Mouse (Mus musculus) liver, embryonic 16.5 days (tissue): Measurements from ENCODE around the gene Dnah9. TPM values are rescaled to one million over a fixed set of nuclear protein-coding genes. Genes with fewer than 3 reads are reported as not detected.

Experiments used
- ATAC-seq: fragments of 200-750 bp; cut with Nextera tagmentation; 2 replicates; pipeline ENCODE4 v1.8.0; 2017; ENCODE audit warnings: low read depth, mild to moderate bottlenecking, moderate number of reproducible peaks, moderate library complexity
- H3K27ac ChIP-seq: fragments of 300-500 bp; sonication (generic); 2 replicates; pipeline ENCODE4 v1.5.1; 2014; ENCODE audit warnings: mild to moderate bottlenecking, low read length
- H3K27me3 ChIP-seq: fragments of 300-500 bp; sonication (generic); 2 replicates; pipeline ENCODE4 v1.6.1; 2014; ENCODE audit warnings: low read depth, low read length, mixed read lengths; ENCODE audit not compliant: control insufficient read depth, insufficient read depth
- H3K36me3 ChIP-seq: fragments of 300-500 bp; sonication (generic); 2 replicates; pipeline ENCODE4 v1.6.1; 2014; ENCODE audit warnings: mild to moderate bottlenecking; ENCODE audit not compliant: control insufficient read depth, insufficient read depth
- H3K4me1 ChIP-seq: fragments of 300-500 bp; sonication (generic); 2 replicates; pipeline ENCODE4 v1.6.1; 2014; ENCODE audit warnings: low read depth, low read length, mixed read lengths; ENCODE audit not compliant: control insufficient read depth
- H3K4me2 ChIP-seq: fragments of 300-500 bp; sonication (generic); 2 replicates; pipeline ENCODE4 v1.6.1; 2014; ENCODE audit warnings: low read depth, low read length, mixed read lengths
- H3K4me3 ChIP-seq: fragments of 300-500 bp; sonication (generic); 2 replicates; pipeline ENCODE4 v1.5.1; 2014; ENCODE audit warnings: low read depth, mild to moderate bottlenecking, low read length
- H3K9ac ChIP-seq: fragments of 300-500 bp; sonication (generic); 2 replicates; pipeline ENCODE4 v1.6.1; 2014; ENCODE audit warnings: low read depth, low read length
- H3K9me3 ChIP-seq: fragments of 300-500 bp; sonication (generic); replicated peaks from 2 replicates; pipeline ENCODE4 v1.6.1; 2016; ENCODE audit warnings: low read length; ENCODE audit not compliant: control insufficient read depth
- WGBS: fragments of 180-500 bp; shearing (Covaris S2); extraction: QIAGEN DNeasy Blood & Tissue Kit; methylation state at CpG from one replicate; pipeline ENCODE4 v1.1.7; 2014; ENCODE audit not compliant: insufficient replicate concordance; 5-methylcytosine and 5-hydroxymethylcytosine counted together
- polyA plus RNA-seq: library from polyadenylated mRNA; unstranded; fragments of >200 nt; fragmentation: Nextera tagmentation; extraction: Ambion mirVana; gene quantifications from 2 replicates; pipeline ENCODE4 v1.2.1, GENCODE M21; 2015

The Dnah9 gene
- polyA plus RNA-seq, 1 experiment from 2014 or later = 0.01 TPM

DNA sequence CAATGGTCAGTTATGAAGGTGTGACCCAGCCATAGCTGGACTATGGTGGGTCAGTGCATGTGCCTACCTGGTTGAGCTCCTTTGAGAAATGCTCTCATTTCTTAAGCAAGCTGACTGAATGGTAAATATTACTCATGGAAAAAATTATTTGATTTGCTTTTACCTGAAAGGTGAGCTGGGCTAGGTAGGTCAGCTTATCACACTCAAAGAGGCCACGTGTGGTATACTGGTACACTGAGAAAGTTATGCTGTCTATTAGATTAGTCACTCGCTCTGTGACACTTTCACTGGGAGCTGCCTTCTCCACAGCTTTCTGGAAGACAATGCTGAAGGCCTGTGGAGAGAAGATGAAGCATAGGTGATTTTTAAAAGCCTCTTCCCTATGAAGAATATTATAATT is 286.9 kb downstream of the Dnah9 start:
- no peaks in the 10 kb centered on the region for H3K9me3 ChIP-seq
- no peaks in the 10 kb centered on the region for H3K27me3 ChIP-seq
- ATAC-seq = no peak
- no peaks in the 10 kb centered on the region for H3K36me3 ChIP-seq
- H3K4me3 ChIP-seq = no peak overlapping the region
- H3K9ac ChIP-seq = no peak overlapping the region
- 57% methylated on average over 2 of the region's 2 CpGs for WGBS
- H3K4me1 ChIP-seq = no peaks in the 10 kb centered on the region
- no peak overlapping the region for H3K4me2 ChIP-seq
- no peak overlapping the region for H3K27ac ChIP-seq

DNA sequence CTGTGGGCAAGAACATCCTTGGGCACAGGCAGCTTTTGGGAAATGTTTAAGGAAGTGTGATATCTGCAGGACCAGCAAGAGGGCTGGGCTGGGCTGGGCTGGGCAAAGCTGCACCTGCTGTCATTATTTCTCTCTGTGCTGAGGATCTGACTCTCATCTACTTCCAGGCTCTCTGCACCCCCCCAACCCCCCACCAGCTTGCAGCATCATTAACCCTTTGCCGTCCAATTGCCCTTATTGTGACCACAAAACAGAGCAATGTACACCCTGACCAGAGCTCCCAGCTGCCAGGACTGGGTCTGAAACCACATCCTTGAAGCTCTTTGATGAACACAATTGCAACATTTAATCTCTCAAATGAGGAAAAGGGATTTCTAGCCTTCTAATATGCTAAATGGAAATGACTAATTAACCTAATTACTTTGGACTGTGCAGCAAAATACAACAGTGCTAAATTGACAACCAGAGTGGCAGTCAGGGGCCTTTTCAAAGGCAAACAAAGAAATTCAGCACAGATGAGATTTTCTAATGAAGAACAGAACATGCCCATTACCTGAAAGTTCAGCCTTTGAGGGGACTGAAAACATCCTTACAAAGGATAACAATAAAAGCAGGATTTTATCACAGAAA is 291.1 kb downstream of the Dnah9 start:
- H3K36me3 ChIP-seq = no peaks in the 10 kb centered on the region

DNA sequence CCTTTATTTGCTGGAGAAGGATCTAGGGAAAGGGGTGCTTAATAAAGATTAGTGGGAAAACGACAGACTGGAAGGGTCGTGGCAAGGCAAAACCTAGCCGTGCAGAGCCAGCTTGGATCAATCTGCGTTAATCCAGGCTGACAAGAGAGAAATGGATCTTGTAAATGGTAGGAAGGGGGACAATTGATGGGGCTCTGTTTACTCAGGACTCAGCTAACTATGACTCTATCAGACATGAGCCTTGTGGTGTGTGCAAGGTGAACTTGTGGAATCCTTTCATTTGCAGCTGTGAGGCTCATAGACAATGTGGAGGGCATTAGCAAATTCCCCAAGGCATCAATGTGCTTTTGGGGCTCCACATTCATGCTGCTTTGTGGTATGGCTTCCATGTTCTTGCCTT is 306.9 kb downstream of the Dnah9 start:
- Histone ChIP-seq H3K36me3 (no peaks in the 10 kb centered on the region), H3K9ac (no peak overlapping the region), H3K4me1 (no peaks in the 10 kb centered on the region), H3K27me3 (no peaks in the 10 kb centered on the region), H3K9me3 (no peaks in the 10 kb centered on the region), H3K4me3 (no peak overlapping the region), H3K27ac (no peak overlapping the region), H3K4me2 (no peak overlapping the region)
- ATAC-seq = no peak
- 50% methylated on average over 4 of the region's 4 CpGs for WGBS

More for the DNA sequence above, 291.1 kb downstream of the Dnah9 start:
- Histone ChIP-seq H3K4me3 (no peak overlapping the region), H3K9me3 (no peaks in the 10 kb centered on the region), H3K4me2 (no peak overlapping the region), H3K9ac (no peak overlapping the region), H3K4me1 (no peaks in the 10 kb centered on the region), H3K27ac (no peak overlapping the region), H3K27me3 (no peaks in the 10 kb centered on the region)
- WGBS = 56% methylated on average over 1 of the region's 1 CpGs
- no peak for ATAC-seq

DNA sequence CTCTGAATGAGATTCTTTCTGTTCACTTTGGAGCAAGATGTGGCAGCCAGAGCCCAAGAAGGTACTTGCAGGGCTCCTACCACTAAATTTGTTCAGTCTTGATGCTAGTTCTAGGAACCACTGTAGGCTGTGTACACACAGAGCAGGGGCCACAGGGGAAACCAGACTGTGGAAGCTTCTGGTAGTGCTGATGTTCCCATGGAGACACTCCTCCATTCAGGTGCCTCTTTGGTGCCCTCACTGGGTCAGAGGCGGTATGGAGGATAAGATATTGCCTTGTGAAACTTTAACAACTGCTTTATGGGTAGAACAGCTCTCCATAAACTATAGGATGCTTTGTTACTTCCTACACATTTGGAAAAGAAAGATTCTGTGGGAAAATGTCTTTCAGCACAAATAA is 316.3 kb downstream of the Dnah9 start:
- H3K27ac ChIP-seq = no peak overlapping the region
- no peaks in the 10 kb centered on the region for H3K9me3 ChIP-seq
- no peak overlapping the region for H3K4me2 ChIP-seq
- H3K27me3 ChIP-seq = no peaks in the 10 kb centered on the region
- no peak for ATAC-seq
- H3K36me3 ChIP-seq = no peaks in the 10 kb centered on the region
- H3K4me3 ChIP-seq = no peak overlapping the region
- 12% methylated on average over 1 of the region's 1 CpGs for WGBS
- H3K4me1 ChIP-seq = no peaks in the 10 kb centered on the region
- H3K9ac ChIP-seq = no peak overlapping the region

DNA sequence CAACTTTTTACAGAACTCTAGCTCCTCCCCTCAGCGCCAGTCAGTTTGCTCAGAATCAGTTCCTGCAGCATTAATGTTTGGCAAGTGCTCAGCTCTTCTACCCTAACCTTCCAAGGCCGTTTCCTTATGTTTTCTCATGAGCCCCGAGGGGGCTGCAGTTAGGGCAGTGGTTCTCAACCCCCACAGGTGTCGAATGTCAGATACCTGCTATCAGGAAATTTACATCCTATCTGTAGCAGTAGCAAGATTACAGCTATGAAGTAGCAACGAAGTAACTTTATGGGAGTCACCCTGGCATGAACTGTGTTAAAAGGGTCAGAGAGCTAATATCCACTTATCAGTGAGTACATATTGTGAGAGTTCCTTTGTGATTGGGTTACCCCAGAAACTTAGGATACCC is 321.9 kb downstream of the Dnah9 start:
- no peak for ATAC-seq
- 49% methylated on average over 5 of the region's 5 CpGs for WGBS
- Histone ChIP-seq H3K4me3 (no peak overlapping the region), H3K27me3 (no peaks in the 10 kb centered on the region), H3K4me2 (no peak overlapping the region), H3K36me3 (no peaks in the 10 kb centered on the region), H3K4me1 (no peaks in the 10 kb centered on the region), H3K27ac (no peak overlapping the region), H3K9me3 (no peaks in the 10 kb centered on the region), H3K9ac (no peak overlapping the region)

DNA sequence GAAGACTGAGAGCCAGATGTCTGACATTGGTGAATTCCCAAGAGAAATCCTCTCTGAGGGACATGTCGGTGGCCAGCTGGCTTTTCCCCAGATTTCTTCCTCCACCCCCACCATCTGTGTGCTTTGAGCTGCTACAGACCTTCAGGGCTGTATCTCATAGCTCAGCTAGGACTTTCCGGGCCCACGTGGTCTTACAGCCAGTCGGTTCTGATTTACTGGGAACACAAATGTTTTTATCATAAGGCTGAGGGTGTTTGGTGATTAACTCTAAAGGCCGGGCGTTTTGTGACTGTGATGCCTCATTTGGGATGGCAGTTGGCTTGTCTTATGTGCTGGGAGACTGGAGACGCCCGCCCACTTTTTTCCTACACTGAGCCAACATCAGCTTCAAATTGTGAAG is 329.4 kb downstream of the Dnah9 start:
- Histone ChIP-seq H3K4me3 (no peak overlapping the region), H3K4me2 (no peak overlapping the region), H3K27ac (no peak overlapping the region), H3K4me1 (no peaks in the 10 kb centered on the region), H3K9me3 (no peaks in the 10 kb centered on the region), H3K9ac (no peak overlapping the region), H3K27me3 (no peaks in the 10 kb centered on the region), H3K36me3 (no peaks in the 10 kb centered on the region)
- 65% methylated on average over 8 of the region's 8 CpGs for WGBS
- no peak for ATAC-seq

DNA sequence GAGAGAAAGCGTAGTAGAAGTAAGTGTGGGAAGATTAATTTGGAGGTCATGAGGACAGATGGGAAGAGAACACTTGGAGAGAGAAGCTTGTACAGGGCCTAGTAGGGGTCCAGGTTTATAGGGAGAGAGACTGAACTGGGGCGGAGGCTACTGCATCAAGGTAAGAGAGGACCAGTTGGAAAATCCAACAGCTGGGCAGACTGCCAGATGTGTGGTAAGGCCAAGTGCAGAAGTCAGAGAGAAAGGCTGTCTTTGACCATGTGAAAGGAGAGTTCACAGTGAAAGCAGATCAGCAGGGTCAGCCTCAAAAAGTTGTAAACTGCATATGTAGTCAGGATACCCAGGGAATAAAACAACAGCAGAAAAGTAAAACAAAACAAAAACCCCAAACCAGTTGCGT is 343.8 kb downstream of the Dnah9 start:
- H3K36me3 ChIP-seq = peaks cover 3% of the 10 kb centered on the region; the same call in 1 of the 2 replicates
- WGBS = 85% methylated on average over 3 of the region's 3 CpGs

DNA sequence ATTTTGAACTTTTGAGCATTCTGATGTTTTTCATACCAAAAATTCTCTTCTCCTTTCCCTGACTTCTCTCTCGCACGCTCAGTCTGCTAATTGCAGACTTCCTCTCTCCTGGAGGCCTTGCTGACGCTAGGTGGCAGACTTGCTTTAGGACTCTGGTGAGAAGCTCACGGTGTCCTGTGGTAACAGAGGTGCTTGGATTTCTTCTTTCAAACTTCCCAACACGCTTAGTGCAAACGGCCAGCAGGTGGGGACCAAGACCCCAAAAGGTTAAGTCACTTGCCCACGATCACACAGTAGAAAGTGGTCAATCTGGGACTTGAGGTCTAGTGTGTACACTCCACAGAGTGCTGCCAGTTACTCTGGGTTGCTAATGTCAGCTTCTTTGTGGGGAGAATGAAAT is 347.5 kb downstream of the Dnah9 start:
- H3K27ac ChIP-seq = no peak overlapping the region
- no peaks in the 10 kb centered on the region for H3K27me3 ChIP-seq
- H3K4me2 ChIP-seq = no peak overlapping the region
- no peak for ATAC-seq
- H3K9ac ChIP-seq = no peak overlapping the region
- H3K36me3 ChIP-seq = peaks cover 6% of the 10 kb centered on the region; the same call in 1 of the 2 replicates
- no peaks in the 10 kb centered on the region for H3K9me3 ChIP-seq
- no peak overlapping the region for H3K4me3 ChIP-seq
- no peaks in the 10 kb centered on the region for H3K4me1 ChIP-seq
- WGBS = 28% methylated on average over 7 of the region's 7 CpGs

More for the DNA sequence above, 343.8 kb downstream of the Dnah9 start:
- Histone ChIP-seq H3K4me1 (no peaks in the 10 kb centered on the region), H3K9me3 (no peaks in the 10 kb centered on the region), H3K27ac (no peak overlapping the region), H3K4me3 (no peak overlapping the region), H3K27me3 (no peaks in the 10 kb centered on the region), H3K4me2 (no peak overlapping the region), H3K9ac (no peak overlapping the region)
- no peak for ATAC-seq

DNA sequence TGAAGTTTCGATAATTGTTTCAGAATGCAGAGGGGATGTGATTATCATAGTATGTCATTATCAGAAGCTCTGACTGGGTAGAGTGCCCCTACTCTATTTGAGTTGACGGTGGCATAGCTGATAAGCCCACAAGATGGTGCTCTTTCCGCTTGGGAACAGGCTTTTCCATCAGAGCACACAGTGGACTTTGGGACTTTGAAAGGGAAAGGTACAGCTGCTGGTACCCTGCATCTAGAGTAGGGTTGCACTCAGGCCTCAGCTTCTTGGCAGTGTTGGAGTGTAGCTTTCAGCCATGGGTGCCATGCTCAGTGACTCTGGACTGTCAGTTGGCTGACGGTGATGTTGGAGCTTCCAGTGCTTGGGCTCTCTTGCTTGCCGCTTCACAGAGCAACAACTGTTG is 348.1 kb downstream of the Dnah9 start:
- H3K4me2 ChIP-seq = no peak overlapping the region
- H3K4me3 ChIP-seq = no peak overlapping the region
- H3K9me3 ChIP-seq = no peaks in the 10 kb centered on the region
- no peak for ATAC-seq
- H3K36me3 ChIP-seq = peaks cover 8% of the 10 kb centered on the region; the same call in 1 of the 2 replicates
- no peaks in the 10 kb centered on the region for H3K27me3 ChIP-seq
- no peaks in the 10 kb centered on the region for H3K4me1 ChIP-seq
- no peak overlapping the region for H3K9ac ChIP-seq
- WGBS = 66% methylated on average over 5 of the region's 5 CpGs
- no peak overlapping the region for H3K27ac ChIP-seq
